Mouse (Mus musculus): ENCODE measurements at regions not wholly inside any gene's neighbourhood (a gene's known extent, or its start where the extent isn't known, plus 50 kb on each side); places are given as distances from the start of the nearest gene placed in this dataset.

- ATAC-seq (replicated peaks) = no peak
- Histone ChIP-seq H3K4me3 (no peak overlapping the region), H3K4me2 (no peak overlapping the region), H3K27me3 (replicated peaks) (no peaks in the 10 kb centered on the region), H3K9ac (no peak overlapping the region), H3K27ac (no peak overlapping the region), H3K9me3 (no peaks in the 10 kb centered on the region), H3K36me3 (replicated peaks) (no peaks in the 10 kb centered on the region), H3K4me1 (no peaks in the 10 kb centered on the region)
- WGBS = 87% methylated on average over 4 of the region's 4 CpGs
These were observed 161.1 kb upstream of the Rpl34 start for GRCm38 (mm10) chr3:130891310-130891709.

DNA sequence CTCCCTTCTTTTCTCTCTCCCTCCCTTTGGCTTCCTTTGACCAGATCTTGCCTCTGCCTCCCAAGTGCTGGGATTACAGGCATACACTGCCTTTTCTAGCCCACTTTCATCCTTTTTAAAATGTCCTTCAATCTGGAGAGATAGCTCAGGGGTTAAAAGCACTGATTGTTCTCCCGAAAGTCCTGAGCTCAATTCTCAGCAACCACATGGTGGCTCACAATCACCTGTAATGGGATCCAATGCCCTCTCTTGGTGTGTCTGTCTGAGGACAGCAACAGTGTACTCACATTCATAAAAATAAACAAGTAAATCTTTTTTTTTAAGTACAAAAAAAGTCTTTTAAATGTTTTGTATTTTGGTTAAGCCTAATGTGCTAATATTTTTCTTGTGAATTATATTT is 158.4 kb upstream of the Rpl34 start:
- H3K9me3 ChIP-seq = no peaks in the 10 kb centered on the region
- no peaks in the 10 kb centered on the region for H3K4me1 ChIP-seq
- no peak overlapping the region for H3K4me3 ChIP-seq
- H3K27me3 ChIP-seq (replicated peaks) = no peaks in the 10 kb centered on the region
- no peak for ATAC-seq (replicated peaks)
- H3K36me3 ChIP-seq (replicated peaks) = no peaks in the 10 kb centered on the region
- no peak overlapping the region for H3K27ac ChIP-seq
- WGBS = 71% methylated on average over 1 of the region's 1 CpGs
- no peak overlapping the region for H3K4me2 ChIP-seq
- H3K9ac ChIP-seq = no peak overlapping the region

DNA sequence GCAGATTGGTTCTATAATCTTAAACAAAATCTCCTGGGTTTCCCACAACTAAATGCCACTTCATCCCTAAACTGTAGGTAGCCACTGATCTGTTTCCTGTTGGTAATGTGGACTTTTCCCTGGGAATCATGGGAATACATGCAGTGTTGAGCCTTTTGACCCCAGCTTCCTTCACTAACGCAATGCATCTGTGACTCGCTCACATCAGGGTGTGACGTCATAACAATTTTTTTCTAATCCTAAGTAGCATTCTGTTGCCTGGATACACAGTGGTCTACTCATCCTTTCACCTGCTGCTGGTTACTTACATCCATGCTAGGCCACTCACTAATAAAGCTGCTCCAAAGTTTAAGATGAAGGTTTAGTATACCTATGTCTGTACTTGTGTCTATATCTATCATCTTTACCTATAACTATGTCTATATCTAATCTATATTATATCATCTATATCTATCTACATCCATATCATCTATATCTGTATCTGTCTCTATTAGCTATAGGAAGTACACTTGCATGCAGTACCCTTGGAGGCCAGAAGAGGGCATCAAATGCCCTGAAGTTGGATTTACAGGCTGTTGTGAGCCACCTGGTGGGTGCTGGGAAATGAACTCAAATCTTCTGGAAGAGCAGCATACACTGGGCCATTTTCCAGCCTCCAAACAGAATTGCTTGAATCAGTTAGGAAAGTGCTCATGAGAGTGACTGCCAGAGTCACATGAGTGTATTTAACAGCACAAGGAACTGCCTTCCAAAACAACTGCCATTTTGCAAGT is 157.5 kb upstream of the Rpl34 start:
- no peaks in the 10 kb centered on the region for H3K27me3 ChIP-seq (replicated peaks)
- no peaks in the 10 kb centered on the region for H3K36me3 ChIP-seq (replicated peaks)
- no peak overlapping the region for H3K9ac ChIP-seq
- WGBS = 78% methylated on average over 3 of the region's 3 CpGs
- H3K4me1 ChIP-seq = no peaks in the 10 kb centered on the region
- no peak overlapping the region for H3K27ac ChIP-seq
- no peak for ATAC-seq (replicated peaks)
- no peaks in the 10 kb centered on the region for H3K9me3 ChIP-seq
- no peak overlapping the region for H3K4me3 ChIP-seq
- no peak overlapping the region for H3K4me2 ChIP-seq

GRCm38 (mm10) chr3:130885974-130886373 is 155.8 kb upstream of the Rpl34 start:
- no peaks in the 10 kb centered on the region for H3K4me1 ChIP-seq
- H3K36me3 ChIP-seq (replicated peaks) = no peaks in the 10 kb centered on the region
- H3K4me2 ChIP-seq = no peak overlapping the region
- no peak overlapping the region for H3K27ac ChIP-seq
- H3K9me3 ChIP-seq = no peaks in the 10 kb centered on the region
- 53% methylated on average over 6 of the region's 6 CpGs for WGBS
- no peak overlapping the region for H3K4me3 ChIP-seq
- H3K27me3 ChIP-seq (replicated peaks) = no peaks in the 10 kb centered on the region
- no peak for ATAC-seq (replicated peaks)
- H3K9ac ChIP-seq = no peak overlapping the region

DNA sequence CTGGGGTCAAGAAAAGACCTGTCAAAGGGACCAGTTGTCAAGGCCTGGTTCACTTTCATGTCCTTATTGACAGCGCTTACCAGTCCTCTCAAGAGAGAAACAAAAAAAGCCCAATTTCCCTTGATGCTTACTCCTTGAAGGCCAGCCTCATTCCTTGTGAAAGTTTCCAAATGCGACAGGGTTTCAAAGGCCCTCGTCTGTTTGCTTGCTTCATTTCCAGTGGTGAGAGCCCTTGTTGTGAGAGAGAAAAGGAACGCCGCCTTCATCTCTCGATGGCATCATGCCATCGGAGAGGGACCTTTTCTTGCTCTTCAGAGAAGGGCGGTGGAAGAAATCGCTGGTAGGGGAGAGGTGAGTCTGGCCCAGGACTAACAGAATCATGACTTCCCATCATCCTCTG is 154.2 kb upstream of the Rpl34 start:
- H3K9ac ChIP-seq = no peak overlapping the region
- no peak overlapping the region for H3K4me2 ChIP-seq
- WGBS = 89% methylated on average over 9 of the region's 9 CpGs
- no peaks in the 10 kb centered on the region for H3K36me3 ChIP-seq (replicated peaks)
- ATAC-seq (replicated peaks) = no peak
- no peak overlapping the region for H3K27ac ChIP-seq
- no peak overlapping the region for H3K4me3 ChIP-seq
- no peaks in the 10 kb centered on the region for H3K9me3 ChIP-seq
- no peaks in the 10 kb centered on the region for H3K27me3 ChIP-seq (replicated peaks)
- 0 out of 2 replicates have a peak, but pooled peaks cover 3% of the 10 kb centered on the region for H3K4me1 ChIP-seq

GRCm38 (mm10) chr3:130883928-130884327 is 153.7 kb upstream of the Rpl34 start:
- Histone ChIP-seq H3K9ac (no peak overlapping the region), H3K27me3 (replicated peaks) (no peaks in the 10 kb centered on the region), H3K4me1 (0 out of 2 replicates have a peak, but pooled peaks cover 3% of the 10 kb centered on the region), H3K9me3 (no peaks in the 10 kb centered on the region), H3K4me3 (no peak overlapping the region), H3K4me2 (no peak overlapping the region), H3K27ac (no peak overlapping the region), H3K36me3 (replicated peaks) (no peaks in the 10 kb centered on the region)
- no peak for ATAC-seq (replicated peaks)
- WGBS = 90% methylated on average over 4 of the region's 4 CpGs

DNA sequence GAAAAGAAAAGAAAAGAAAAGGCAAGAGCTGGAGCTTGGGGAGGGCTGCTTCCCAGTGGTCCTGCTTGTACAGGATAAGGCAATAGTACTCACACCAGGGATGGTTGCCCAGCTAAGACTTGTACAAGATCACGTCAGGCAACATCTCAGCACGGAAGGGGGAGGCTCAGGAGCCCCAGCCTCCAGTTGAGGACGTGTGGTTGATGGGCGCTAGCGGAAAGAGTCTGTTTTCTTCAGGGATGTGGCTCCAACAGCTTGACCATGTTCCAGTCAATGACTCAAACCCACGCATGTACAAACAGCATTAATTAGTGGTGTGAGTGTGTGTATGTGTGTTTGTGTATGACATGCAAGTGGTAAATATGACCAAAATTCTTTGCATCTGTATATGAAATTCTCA is 153.1 kb upstream of the Rpl34 start:
- no peak for ATAC-seq (replicated peaks)
- no peaks in the 10 kb centered on the region for H3K9me3 ChIP-seq
- H3K4me1 ChIP-seq = 0 out of 2 replicates have a peak, but pooled peaks cover 3% of the 10 kb centered on the region
- H3K36me3 ChIP-seq (replicated peaks) = no peaks in the 10 kb centered on the region
- no peak overlapping the region for H3K4me3 ChIP-seq
- H3K27ac ChIP-seq = no peak overlapping the region
- no peaks in the 10 kb centered on the region for H3K27me3 ChIP-seq (replicated peaks)
- 87% methylated on average over 6 of the region's 6 CpGs for WGBS
- no peak overlapping the region for H3K9ac ChIP-seq
- H3K4me2 ChIP-seq = no peak overlapping the region

DNA sequence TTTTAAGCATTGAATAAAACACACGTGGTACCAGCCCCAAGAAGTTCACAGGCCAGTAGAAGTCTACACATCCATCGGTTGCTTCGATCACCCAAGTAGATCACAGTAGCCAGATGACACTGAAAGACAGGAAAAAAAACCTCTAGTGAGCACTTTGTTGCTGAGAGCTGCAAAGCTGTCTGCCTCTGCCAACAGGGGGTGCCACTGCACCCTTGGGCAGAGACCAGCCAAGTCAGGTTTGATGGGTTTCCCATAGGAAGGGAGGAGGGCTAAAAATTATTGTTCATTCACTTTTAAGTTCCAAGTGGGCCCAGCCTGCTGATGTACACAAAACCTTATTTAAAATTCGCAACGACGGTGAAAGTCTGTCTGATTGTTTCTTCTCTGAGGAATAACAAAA is 150.3 kb upstream of the Rpl34 start:
- no peak overlapping the region for H3K9ac ChIP-seq
- no peak overlapping the region for H3K4me2 ChIP-seq
- H3K4me3 ChIP-seq = no peak overlapping the region
- H3K27ac ChIP-seq = no peak overlapping the region
- H3K36me3 ChIP-seq (replicated peaks) = no peaks in the 10 kb centered on the region
- H3K9me3 ChIP-seq = no peaks in the 10 kb centered on the region
- H3K4me1 ChIP-seq = 0 out of 2 replicates have a peak, but pooled peaks cover 3% of the 10 kb centered on the region
- 39% methylated on average over 6 of the region's 6 CpGs for WGBS
- no peaks in the 10 kb centered on the region for H3K27me3 ChIP-seq (replicated peaks)
- no peak for ATAC-seq (replicated peaks)

DNA sequence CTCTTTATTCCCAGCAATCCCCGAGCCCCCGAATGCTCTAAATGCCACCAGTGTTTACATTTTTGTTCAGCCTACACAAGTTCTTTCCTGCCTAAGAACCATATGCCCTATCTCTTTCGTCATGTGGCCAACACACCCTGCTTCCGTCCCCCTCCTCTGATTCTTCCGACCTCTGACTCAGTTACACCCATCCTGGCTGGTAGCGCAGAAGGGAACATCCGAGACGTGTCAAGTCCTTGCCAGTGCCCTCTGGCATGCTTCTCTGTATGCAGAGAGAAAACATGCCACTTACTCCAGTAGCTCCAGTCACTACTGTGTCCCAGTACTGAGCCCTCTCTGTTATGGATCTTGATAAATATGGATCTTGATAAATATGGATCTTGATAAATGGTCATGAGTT is 149.3 kb upstream of the Rpl34 start:
- H3K4me1 ChIP-seq = 0 out of 2 replicates have a peak, but pooled peaks cover 3% of the 10 kb centered on the region
- H3K36me3 ChIP-seq (replicated peaks) = no peaks in the 10 kb centered on the region
- ATAC-seq (replicated peaks) = no peak
- H3K4me3 ChIP-seq = no peak overlapping the region
- no peaks in the 10 kb centered on the region for H3K27me3 ChIP-seq (replicated peaks)
- no peak overlapping the region for H3K4me2 ChIP-seq
- H3K9me3 ChIP-seq = no peaks in the 10 kb centered on the region
- no peak overlapping the region for H3K27ac ChIP-seq
- WGBS = 79% methylated on average over 8 of the region's 8 CpGs
- no peak overlapping the region for H3K9ac ChIP-seq

DNA sequence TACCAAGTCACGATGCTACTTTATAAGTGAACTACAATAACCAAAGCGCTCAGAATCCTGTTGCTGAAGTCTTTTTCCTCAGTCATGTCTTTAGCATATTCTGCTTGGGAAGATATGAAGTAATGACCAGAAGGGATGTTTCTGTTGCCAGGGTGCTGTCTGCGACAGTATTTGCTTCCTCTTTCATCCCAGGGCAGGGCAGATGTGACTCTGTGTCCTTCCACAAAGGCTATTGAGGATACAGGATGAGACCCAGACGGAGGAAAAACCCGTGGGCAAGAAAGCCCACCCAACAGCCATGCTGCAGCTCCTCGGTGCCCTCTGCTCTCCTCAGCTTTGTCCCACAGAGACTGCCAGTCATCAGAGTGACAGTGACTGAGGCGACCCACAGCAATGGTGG is 148.6 kb upstream of the Rpl34 start:
- WGBS = 81% methylated on average over 7 of the region's 7 CpGs
- Histone ChIP-seq H3K27me3 (replicated peaks) (no peaks in the 10 kb centered on the region), H3K4me1 (0 out of 2 replicates have a peak, but pooled peaks cover 3% of the 10 kb centered on the region), H3K9ac (no peak overlapping the region), H3K4me3 (no peak overlapping the region), H3K9me3 (no peaks in the 10 kb centered on the region), H3K27ac (no peak overlapping the region), H3K36me3 (replicated peaks) (no peaks in the 10 kb centered on the region), H3K4me2 (no peak overlapping the region)
- ATAC-seq (replicated peaks) = no peak

GRCm38 (mm10) chr3:130877981-130878380 is 147.8 kb upstream of the Rpl34 start:
- no peaks in the 10 kb centered on the region for H3K27me3 ChIP-seq (replicated peaks)
- no peak for ATAC-seq (replicated peaks)
- 90% methylated on average over 5 of the region's 5 CpGs for WGBS

DNA sequence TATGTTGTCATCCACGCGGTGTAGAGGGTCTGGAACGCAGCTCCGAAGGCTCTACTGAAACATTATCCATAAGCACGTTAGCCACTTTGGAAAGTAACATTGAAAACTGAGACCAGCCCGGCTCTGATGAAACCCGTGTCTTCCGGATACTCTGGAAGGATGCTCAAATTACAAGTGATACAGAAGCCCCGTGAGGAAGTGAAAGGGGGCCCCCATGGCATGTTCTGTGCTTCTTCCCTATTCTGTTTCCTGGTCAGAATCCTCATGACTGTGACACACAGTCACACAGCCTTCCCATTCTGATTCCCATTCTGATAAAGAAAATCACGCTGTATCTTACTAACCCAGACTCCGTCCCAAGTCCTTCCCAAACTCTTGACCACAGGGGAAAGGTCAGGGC is 143.5 kb upstream of the Rpl34 start:
- Histone ChIP-seq H3K4me3 (no peak overlapping the region), H3K4me1 (no peaks in the 10 kb centered on the region), H3K36me3 (replicated peaks) (no peaks in the 10 kb centered on the region), H3K4me2 (no peak overlapping the region), H3K27ac (no peak overlapping the region), H3K9ac (no peak overlapping the region), H3K9me3 (no peaks in the 10 kb centered on the region), H3K27me3 (replicated peaks) (no peaks in the 10 kb centered on the region)
- 89% methylated on average over 11 of the region's 11 CpGs for WGBS
- ATAC-seq (replicated peaks) = no peak

More at GRCm38 (mm10) chr3:130877981-130878380, 147.8 kb upstream of the Rpl34 start:
- no peak overlapping the region for H3K9ac ChIP-seq
- no peak overlapping the region for H3K4me2 ChIP-seq
- no peaks in the 10 kb centered on the region for H3K36me3 ChIP-seq (replicated peaks)
- no peak overlapping the region for H3K4me3 ChIP-seq
- H3K4me1 ChIP-seq = 0 out of 2 replicates have a peak, but pooled peaks cover 3% of the 10 kb centered on the region
- no peak overlapping the region for H3K27ac ChIP-seq
- H3K9me3 ChIP-seq = no peaks in the 10 kb centered on the region

DNA sequence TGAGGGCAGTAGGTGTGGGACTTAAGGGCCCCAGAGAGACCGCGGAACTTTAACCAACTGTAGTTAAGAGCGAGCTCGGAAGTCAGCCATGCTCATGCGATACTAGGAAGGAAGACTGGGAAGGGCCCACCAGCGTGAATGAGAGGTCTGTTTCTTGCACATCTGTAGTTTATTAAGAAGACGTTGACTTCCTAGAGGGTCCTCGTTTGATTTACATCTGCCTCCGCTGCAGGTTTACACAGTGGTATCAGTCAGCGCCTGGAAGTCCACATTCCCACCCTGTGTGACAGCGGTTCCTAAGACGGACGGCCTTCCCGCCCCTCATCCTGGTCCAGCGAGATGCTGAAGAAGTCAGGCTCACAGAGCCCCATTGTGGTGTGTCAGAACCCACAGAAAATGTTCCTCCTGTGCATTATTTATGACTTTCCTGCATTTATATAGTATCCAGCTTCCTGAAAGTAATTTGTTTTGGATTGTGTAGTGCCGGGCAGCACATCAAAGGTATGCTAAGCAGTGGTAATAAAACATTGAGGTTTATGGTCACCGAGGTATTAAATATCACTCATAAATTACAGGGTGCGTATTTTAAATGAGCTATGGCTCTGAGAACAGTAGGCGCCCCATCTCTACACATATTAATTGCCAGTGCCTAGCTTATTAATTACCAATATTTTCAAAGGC is 136.9 kb upstream of the Rpl34 start:
- WGBS = 78% methylated on average over 19 of the region's 19 CpGs
- no peaks in the 10 kb centered on the region for H3K27me3 ChIP-seq (replicated peaks)
- ATAC-seq (replicated peaks) = no peak
- H3K9ac ChIP-seq = no peak overlapping the region
- H3K27ac ChIP-seq = no peak overlapping the region
- no peaks in the 10 kb centered on the region for H3K9me3 ChIP-seq
- H3K4me2 ChIP-seq = no peak overlapping the region
- no peaks in the 10 kb centered on the region for H3K36me3 ChIP-seq (replicated peaks)
- no peak overlapping the region for H3K4me3 ChIP-seq
- no peaks in the 10 kb centered on the region for H3K4me1 ChIP-seq

Measured in midbrain, embryonic 15.5 days (tissue).